Mouse (Mus musculus) granulocyte monocyte progenitor cell, adult 5-6 weeks (primary cell): Measurements from ENCODE around the gene Itsn1. TPM values are rescaled to one million over a fixed set of nuclear protein-coding genes. Genes with fewer than 3 reads are reported as not detected.

Experiments
- ATAC-seq: replicated peaks from 2 replicates; pipeline ENCODE4 v1.8.0; 2016; ENCODE audit warnings: mild to moderate bottlenecking, moderate TSS enrichment, inconsistent platforms; ENCODE audit not compliant: poor library complexity, severe bottlenecking
- total RNA-seq, 2 experiments: library from RNA; stranded (forward) in 1 of 2; stranded (reverse) in 1 of 2; fragments of 200-712, 200-1000 nt in 1 of 2; fragments of >200 nt in 1 of 2; fragmentation: Nextera tagmentation in 1 of 2; gene quantifications; 2 replicates each; pipeline ENCODE4 v1.2.3; 2014 to 2017

Gene Itsn1
- total RNA-seq, 2 experiments from 2014 or later = 7.0 to 10.7 TPM

DNA sequence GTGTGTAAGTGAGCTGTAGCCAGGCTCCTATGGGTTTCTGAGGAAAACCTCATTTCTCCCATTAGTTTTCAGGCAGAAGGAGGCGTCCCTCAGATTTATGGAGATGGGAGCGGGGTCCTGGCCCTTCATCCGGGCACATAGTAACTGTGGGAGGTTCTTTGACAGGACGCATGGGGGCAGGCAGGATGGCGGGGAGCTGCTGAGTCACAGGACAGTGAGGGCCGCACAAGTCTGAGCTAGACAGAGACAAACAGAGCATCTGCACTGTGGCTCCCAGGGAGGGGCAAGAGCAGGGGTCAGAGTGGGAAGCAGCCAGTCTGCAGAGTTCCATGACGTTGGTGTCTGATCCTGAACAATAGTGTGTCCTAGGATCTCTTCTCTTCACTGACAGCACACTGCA is 133.8 kb downstream of the Itsn1 start:
- ATAC-seq = no peak

GRCm38 (mm10) chr16:91864646-91865332 is 135.7 kb downstream of the Itsn1 start:
- peak; percentile 48 for ATAC-seq

DNA sequence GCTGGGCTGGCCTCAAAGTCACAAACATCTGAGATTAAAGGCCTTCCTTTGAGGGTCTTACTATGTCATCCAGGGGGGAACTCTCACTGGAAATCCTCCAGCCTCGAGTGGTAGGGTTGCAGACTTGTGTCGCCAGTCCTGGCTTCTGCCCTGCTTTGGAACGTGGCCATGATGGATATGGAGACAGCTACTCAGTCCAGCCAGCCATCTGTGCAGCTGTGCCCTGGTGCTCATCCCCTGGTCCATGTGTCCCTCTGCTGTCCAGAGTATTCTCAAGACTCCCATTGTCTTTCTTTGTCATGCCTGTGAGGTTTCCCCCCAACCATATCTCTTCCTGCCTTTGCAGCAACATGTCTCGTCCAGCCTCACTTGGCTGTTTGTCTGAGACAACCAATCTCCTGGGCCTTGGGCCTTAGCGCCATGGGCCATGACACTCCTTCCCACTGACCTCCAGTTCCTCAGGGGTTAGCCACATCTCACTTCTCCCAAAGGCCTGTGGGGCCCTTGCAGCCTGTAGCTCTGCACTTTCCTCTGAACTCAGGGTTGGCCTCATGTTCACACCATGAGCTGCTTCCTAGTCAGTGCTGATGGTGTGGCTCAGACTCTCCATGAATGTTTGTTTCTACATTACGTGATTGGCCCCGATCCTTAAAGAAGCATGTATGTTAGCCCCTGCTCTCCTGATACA is 136.6 kb downstream of the Itsn1 start:
- no peak for ATAC-seq

- no peak for ATAC-seq
Observed at GRCm38 (mm10) chr16:91866258-91866634, 137.2 kb downstream of the Itsn1 start.

DNA sequence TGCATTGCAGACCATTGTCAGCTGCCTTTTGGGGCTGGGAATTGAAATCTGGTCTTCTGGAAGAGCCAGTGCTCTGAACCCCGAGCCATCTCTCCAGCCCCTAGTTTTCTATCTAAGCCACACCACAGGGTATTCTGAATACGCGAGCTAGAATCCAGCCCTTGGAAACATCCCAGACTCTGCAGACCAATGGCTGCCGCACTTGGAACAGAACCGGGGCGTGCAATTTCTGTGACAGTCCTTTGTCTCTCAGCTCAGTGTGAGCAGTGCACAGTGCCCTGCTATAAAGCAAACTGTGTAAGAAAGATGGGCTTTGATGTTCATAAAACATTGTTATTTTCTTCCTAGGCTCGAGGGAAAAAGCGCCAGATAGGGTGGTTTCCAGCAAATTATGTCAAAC is 138.6 kb downstream of the Itsn1 start:
- ATAC-seq = no peak

- peak; percentile 84 for ATAC-seq
Observed at GRCm38 (mm10) chr16:91868943-91869911, 140.1 kb downstream of the Itsn1 start.

DNA sequence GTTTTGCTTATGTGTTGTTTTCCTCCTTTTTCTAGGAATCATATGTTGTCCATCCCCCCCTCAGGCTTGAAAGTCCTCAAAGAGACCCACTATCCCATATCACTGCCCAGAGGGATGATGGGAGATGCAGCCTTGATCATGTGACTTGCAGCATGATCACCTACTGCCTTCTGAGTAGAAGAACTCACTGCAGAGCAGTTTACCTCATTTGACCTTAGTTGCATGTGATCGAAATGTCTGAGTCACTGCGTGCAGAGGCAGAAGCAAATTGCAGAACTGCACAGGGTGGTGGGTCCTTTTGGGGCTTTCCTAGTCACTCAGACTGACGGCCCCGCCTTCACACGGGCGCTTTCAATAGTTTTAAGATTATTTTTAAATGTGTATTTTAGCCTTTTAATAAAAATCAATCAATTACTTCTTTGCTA is 141.1 kb downstream of the Itsn1 start:
- peak; percentile 68 for ATAC-seq

DNA sequence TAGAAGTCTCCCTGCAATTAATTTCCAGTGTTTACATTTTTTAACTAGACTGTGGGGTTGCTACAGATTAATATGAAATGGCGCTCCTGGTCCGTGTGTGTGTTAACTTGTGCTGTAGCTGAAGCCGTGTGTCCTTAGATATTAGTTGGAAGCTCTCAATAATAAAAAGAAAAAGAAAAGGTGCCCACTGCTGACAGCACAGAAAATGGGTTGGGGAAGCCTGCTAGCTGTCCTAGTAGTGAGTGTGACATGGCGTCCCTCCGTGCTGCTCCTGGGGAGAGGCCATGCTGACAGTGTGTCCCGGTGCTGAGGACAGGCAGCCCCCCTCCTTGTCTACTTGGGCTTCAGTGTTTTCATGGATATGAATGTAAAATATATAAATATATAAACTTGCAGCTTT is 142.1 kb downstream of the Itsn1 start:
- ATAC-seq = no peak

DNA sequence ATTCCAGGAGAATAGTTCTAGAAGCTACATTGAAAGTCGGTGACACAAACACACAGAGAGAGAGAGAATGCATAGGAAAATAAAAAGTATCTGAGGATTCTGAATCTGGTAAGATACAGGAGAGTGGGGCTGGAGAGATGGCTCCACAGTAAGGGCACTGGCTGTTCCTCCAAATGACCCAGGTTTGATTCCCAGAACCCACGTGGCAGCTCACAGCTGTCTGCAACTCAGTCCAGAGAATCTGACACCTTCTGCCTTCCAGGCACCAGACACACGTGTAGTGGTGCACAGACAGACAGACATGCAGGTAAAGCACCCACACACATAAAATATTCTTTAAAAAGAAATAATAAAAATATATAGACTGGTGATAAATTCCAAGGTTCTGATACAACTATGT is 144.6 kb downstream of the Itsn1 start:
- ATAC-seq = no peak

GRCm38 (mm10) chr16:91875567-91876344 is 146.7 kb downstream of the Itsn1 start:
- no peak for ATAC-seq

DNA sequence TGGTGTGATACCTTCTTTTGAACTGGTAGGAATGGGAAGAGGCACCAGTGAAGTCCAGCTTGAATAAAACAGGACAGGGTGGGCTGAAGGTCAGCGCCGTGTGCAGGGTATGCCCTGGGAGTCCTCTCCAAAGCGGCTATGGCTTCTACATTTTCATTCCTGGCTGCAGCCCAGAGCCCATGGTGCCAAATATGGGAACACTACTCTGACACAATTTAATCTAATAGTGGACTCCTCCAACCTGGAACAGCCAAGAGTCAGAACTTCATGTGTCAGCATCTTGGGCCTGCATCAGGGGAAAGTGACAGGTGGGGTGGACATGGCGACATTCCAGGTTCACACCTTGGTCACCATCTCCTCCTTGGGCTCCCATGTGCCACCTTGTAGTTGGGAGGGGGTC is 147.4 kb downstream of the Itsn1 start:
- no peak for ATAC-seq

DNA sequence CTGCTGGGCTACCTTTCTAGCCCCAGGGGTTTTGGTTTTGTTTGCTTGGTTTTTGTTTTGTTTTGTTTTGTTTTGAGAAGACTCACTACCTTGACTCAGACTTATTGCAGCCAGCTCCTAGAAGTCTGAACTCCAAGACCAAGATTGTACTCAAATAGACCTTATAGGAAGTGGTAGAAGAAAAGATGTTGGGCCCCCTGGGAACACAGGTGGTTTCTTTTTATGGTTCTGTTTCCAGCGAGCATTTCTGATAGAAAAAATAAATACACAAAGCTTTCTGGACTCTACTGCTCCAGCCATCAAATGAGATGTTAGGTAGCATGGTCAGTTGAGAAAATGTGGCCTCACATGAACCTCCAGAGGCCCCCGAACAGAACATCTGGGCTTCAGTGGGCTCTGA is 150.0 kb downstream of the Itsn1 start:
- ATAC-seq = no peak

- ATAC-seq = no peak
Observed at GRCm38 (mm10) chr16:91880869-91881767, 152.0 kb downstream of the Itsn1 start.

DNA sequence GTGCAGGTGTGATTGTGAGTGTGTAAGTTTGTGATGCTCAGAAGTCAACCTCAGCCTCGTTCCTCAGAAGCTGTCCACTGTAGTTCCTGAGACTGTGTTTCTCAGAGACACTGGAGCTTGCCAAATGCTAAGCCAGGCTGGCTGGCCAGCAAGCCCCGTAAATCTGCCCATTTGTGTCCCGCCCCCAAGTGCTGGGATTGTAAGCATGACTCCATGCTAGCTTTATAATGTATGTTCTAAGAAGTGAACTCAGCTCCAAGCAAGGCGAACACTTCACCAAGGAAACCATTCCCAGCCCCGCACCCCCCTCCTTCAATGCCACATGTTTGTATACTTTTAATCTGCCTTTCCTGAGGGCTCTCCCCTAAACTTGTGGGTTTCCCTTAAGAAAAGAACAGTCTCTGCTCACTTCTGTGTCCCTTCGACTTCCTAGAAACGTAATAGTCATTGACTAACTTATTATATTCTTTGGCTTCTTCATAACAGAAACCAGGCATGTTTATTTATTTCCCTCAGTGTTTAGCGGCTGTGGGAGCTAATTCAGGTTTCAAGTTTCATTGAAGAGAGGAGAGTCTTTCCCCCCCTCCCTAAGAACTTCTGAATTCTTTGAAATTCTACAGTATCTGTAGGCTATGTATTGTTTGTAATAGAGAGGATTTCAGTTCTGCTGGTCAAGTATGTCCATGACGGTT is 153.2 kb downstream of the Itsn1 start:
- no peak for ATAC-seq

DNA sequence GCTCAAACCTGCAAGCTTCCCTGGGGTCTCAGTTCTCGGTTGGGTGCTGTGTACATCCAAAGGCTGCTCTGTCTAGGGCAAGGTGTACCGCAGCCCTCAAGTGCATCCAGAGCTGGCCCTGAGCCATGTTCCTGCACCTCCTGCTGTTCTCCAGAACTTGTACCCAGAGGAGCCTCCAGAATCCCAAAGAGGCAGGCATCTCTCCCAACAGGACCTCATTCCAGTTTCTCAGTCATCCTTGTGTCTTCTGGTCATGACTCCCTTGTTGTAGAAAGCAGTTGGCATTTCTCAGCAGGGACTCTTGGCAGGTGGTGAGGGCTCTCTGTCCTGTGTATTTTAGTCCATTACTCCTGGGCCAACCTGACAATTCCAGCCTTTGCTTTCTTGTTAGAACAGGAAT is 154.6 kb downstream of the Itsn1 start:
- ATAC-seq = no peak

DNA sequence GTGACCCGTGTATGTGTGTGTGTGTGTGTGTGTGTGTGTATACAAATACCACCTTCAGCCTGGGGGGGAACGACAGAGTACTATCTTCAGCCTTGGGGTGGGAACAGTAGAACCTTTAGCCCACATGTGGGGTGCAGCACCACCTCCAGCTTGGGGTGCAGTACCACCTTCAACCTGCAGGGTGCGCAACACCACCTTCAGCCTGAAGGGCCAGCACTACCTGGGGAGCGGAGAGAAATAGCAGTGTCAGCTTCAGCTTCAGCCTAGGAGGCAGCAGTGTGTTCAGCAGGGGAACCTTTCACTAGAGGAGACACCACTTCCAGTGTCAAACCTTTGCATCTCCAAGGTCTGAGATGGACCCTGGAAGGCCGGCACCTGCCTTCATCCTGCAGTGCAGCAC is 155.1 kb downstream of the Itsn1 start:
- ATAC-seq = peak; percentile 88

DNA sequence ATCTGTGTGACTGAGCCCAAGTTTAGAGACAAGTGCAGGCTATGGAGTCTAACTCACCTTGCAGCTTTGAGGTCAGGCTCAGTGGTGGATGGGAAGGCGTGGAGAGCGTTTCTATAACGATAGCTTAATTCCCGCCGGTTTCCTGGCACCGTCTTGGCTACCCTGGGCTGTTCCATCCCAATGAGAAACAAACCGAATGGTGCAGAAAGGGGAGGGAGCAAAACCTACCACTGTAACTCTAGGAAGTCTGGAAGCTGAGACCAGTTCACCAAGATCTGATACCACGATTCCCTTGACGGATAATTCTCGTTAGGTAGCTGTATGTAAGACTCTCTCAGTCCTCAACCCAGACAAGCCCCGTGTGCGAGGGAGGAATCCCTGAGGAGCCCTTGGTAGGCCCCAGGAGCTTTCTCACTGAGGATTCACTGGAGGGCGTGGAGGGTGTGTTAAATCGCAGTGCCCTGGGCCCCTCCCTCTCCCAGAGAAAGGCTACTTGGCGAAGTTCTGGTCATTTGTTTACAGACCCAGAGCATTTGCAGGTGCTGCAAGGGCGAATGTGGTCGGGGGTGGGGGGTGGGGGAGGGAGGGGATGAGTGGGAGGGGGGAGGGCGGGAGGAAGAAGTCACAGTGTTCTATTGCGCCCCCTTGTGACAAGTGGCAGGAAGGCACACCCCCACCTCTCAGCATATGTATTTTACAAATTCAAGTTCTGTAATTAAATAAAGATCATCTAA is 156.5 kb downstream of the Itsn1 start:
- ATAC-seq = peak; percentile 45

DNA sequence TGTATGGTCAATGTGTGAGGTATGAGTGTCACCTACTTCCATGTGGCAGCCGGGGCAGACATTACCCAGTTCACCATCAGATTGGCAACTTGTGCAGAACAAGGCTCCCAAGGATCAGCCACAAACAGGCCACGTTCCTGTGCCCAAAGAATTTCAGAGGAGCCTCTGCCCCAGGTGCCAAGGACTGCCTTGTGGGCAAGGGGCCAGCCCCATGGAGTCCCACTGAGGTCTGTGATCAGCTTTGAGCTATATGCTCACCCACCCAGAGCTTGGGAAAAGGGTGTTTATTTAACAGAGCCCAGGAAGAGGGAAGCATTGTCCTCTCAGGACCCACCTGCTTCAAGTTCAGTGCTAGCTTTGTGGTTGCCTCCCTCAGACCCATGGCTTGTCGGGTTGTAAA is 159.3 kb downstream of the Itsn1 start:
- no peak for ATAC-seq
